Mouse (Mus musculus): Measurements from ENCODE around the gene Krt2. TPM values are rescaled to one million over a fixed set of nuclear protein-coding genes. Genes with fewer than 3 reads are reported as not detected.
A peak's percentile ranks its signal among the peaks of the same experiment; 100 is the strongest.

Krt2 gene
- polyA plus RNA-seq, 1 experiment: not detected

DNA sequence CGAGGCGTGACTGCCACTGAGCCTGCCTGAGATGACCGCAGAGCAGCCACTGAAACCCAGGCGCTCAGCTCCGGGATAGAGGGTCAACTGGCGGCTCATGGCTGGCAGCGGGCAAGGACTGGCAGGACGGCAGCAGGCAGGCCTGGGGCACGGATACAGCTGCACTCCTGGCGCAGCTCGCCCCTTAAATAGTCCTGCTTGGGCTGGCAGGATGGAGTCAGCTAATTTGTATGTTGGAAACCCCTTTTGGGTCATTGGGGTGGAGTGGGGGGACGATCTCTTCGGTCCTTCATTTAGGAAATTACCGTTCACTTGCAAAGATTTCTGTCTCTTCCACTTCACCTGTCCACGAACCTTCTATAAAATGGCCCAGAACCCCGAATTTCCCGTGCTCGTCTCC, 31.6 kb downstream of the Krt2 start, which contains the start of gene Krt72:
TSS of gene Krt72 (minus strand) at position 101 of the 400 bp plus-strand sequence.
- no peaks in the 10 kb centered on the region for H3K4me1 ChIP-seq (ENCODE audit: control insufficient read depth, insufficient read depth, low read length)
- no peak within 1 kb of the TSS for H3K4me3 ChIP-seq (ENCODE audit: insufficient read depth, low read length)
- TF ChIP-seq POLR2A (IDR thresholded peaks at IDR 0.05; ENCODE audit: low read depth, low read length) (no peak), CTCF (IDR thresholded peaks at IDR 0.05; ENCODE audit: borderline replicate concordance, insufficient read depth, low read length) (no peak)
- no peak within 1 kb of the TSS for H3K27ac ChIP-seq (ENCODE audit: insufficient read depth, low read length)

DNA sequence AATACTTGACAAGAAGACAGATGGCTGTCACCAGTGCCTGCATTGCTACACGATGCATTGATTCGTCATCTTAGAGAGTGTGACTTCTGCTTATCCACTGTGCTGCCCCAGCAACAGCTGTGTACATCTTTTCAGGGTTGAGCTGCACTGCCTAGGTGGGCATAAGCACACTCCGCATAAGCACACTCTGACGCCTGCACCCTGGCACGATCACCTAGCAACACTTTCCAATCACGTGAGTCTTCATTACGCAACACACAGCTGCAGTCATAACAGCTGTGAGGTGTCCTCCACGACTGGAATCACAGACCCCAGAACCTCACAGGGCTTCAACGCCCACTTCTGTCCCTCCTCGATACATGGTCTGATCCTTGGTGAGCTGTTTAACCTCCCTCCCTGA, 44.5 kb downstream of the Krt2 start:
- H3K4me3 ChIP-seq (ENCODE audit: insufficient read depth, low read length): no peak overlapping the region
- no peaks in the 10 kb centered on the region for H3K4me1 ChIP-seq (ENCODE audit: control insufficient read depth, insufficient read depth, low read length)
- H3K27ac ChIP-seq (ENCODE audit: insufficient read depth, low read length): no peak overlapping the region
- no peak for TF ChIP-seq POLR2A (IDR thresholded peaks at IDR 0.05; ENCODE audit: low read depth, low read length)
- no peak for TF ChIP-seq CTCF (IDR thresholded peaks at IDR 0.05; ENCODE audit: borderline replicate concordance, insufficient read depth, low read length)

DNA sequence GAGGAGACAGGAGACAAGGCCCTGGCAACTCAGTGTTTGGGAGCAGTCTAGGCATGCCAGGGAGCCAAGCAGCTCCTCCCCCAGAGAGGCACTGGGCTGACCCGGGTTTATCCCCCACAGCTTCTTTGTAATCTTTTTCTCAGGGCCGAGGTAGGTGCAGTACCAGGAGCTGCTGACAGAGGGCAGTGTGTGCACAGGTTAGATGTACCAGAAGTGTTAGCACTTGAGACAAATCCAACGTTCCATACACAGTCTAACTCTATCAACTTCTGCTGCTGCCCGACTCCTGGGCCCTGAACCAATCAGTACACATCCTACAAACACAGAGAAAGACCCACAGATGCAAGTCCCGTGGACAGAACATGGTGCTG, 45.3 kb downstream of the Krt2 start:
- H3K4me1 ChIP-seq (ENCODE audit: control insufficient read depth, insufficient read depth, low read length): no peaks in the 10 kb centered on the region
- no peak overlapping the region for H3K4me3 ChIP-seq (ENCODE audit: insufficient read depth, low read length)
- TF ChIP-seq CTCF (IDR thresholded peaks at IDR 0.05; ENCODE audit: borderline replicate concordance, insufficient read depth, low read length) (peak; percentile 87; the same call in 1 of the 2 replicates), POLR2A (IDR thresholded peaks at IDR 0.05; ENCODE audit: low read depth, low read length) (no peak)
- no peak overlapping the region for H3K27ac ChIP-seq (ENCODE audit: insufficient read depth, low read length)

DNA sequence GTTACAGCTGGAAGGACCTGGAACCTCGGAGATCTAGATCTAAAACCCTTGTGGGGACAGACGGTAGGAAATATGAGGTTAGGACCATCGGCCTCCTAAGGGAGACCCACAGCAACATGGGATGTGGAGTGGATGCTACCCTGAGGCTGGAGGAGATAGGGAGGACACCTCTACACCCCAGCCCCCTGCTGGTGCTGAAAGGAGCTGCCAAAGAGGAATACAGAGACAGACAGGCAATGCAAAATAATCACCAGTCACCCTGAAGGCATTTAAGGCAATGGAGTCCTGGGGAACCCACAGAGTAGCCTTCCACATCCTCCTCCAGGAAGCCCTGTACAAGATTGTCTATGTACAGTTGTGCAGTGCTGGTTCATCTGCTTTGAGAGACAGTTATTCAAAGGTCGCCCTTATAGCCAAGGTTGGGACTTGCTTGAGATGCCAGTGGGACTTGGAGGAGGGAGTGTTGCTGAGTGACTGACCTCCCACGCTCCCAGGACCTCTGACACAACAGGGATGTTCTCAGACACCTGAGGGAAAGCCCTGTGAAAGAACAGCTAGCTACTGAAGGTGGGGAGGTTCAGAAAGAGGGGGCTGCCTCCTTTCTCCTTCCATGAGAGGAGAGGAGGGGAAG, 45.8 kb downstream of the Krt2 start:
- Histone ChIP-seq H3K4me3 (ENCODE audit: insufficient read depth, low read length) (no peak overlapping the region), H3K27ac (ENCODE audit: insufficient read depth, low read length) (no peak overlapping the region), H3K4me1 (ENCODE audit: control insufficient read depth, insufficient read depth, low read length) (no peaks in the 10 kb centered on the region)
- TF ChIP-seq POLR2A (IDR thresholded peaks at IDR 0.05; ENCODE audit: low read depth, low read length) (no peak), CTCF (IDR thresholded peaks at IDR 0.05; ENCODE audit: borderline replicate concordance, insufficient read depth, low read length) (peak; percentile 39; the same call in 1 of the 2 replicates)

DNA sequence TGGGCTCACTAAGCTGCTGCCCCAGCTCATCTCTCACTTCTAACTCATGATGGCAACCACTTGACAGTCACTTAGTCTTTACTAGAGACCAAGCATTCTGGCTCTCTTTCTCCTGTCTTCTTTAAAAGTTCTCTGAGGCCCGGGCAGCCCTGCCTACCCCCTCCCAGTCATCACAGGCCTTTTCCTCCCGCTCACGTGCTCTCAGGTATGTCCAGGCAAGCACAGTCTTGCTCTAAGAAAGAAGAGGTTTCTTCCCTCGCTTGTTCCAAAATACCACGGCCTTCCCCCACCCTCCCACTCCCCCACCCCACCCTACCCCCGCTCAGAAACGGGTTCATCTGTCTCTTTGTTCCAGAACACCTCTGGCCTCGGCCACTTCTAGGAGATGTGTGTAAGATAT, 47.7 kb downstream of the Krt2 start:
- no peaks in the 10 kb centered on the region for H3K4me1 ChIP-seq (ENCODE audit: control insufficient read depth, insufficient read depth, low read length)
- H3K27ac ChIP-seq (ENCODE audit: insufficient read depth, low read length): no peak overlapping the region
- H3K4me3 ChIP-seq (ENCODE audit: insufficient read depth, low read length): no peak overlapping the region
- no peak for TF ChIP-seq CTCF (IDR thresholded peaks at IDR 0.05; ENCODE audit: borderline replicate concordance, insufficient read depth, low read length)
- no peak for TF ChIP-seq POLR2A (IDR thresholded peaks at IDR 0.05; ENCODE audit: low read depth, low read length)

Other genes starting within 250 kb of the Krt2 start
- not detected in 2 replicates for gene Krt75, start 244.3 kb downstream of the Krt2 start, polyA plus RNA-seq (2011; ENCODE audit: insufficient read length, low read depth, missing spikeins)
- not detected in 2 replicates for gene Gm5414, start 190.0 kb downstream of the Krt2 start, polyA plus RNA-seq (2011; ENCODE audit: insufficient read length, low read depth, missing spikeins)
- not detected in 2 replicates for gene Gm5478, start 170.8 kb downstream of the Krt2 start, polyA plus RNA-seq (2011; ENCODE audit: insufficient read length, low read depth, missing spikeins)
- gene Krt6b, start 137.9 kb downstream of the Krt2 start, polyA plus RNA-seq (2011; ENCODE audit: insufficient read length, low read depth, missing spikeins): not detected in 2 replicates
- gene Krt6a, start 123.9 kb downstream of the Krt2 start, polyA plus RNA-seq (2011; ENCODE audit: insufficient read length, low read depth, missing spikeins): not detected in 2 replicates
- gene Krt5, start 105.3 kb downstream of the Krt2 start, polyA plus RNA-seq (2011; ENCODE audit: insufficient read length, low read depth, missing spikeins): not detected in 2 replicates
- not detected in 2 replicates for gene Krt71, start 75.1 kb downstream of the Krt2 start, polyA plus RNA-seq (2011; ENCODE audit: insufficient read length, low read depth, missing spikeins)
- not detected in 2 replicates for gene Krt72, start 31.7 kb downstream of the Krt2 start, polyA plus RNA-seq (2011; ENCODE audit: insufficient read length, low read depth, missing spikeins)
- not detected in 2 replicates for gene Krt73, start 15.8 kb downstream of the Krt2 start, polyA plus RNA-seq (2011; ENCODE audit: insufficient read length, low read depth, missing spikeins)
- gene Krt1, start 32.6 kb upstream of the Krt2 start, polyA plus RNA-seq (2011; ENCODE audit: insufficient read length, low read depth, missing spikeins): not detected in 2 replicates
- not detected in 2 replicates for gene Krt77, start 51.5 kb upstream of the Krt2 start, polyA plus RNA-seq (2011; ENCODE audit: insufficient read length, low read depth, missing spikeins)
- not detected in 2 replicates for gene Krt76, start 74.8 kb upstream of the Krt2 start, polyA plus RNA-seq (2011; ENCODE audit: insufficient read length, low read depth, missing spikeins)
- gene Krt4, start 106.6 kb upstream of the Krt2 start, polyA plus RNA-seq (2011; ENCODE audit: insufficient read length, low read depth, missing spikeins): not detected in 2 replicates
- not detected in 2 replicates for gene Krt79, start 122.2 kb upstream of the Krt2 start, polyA plus RNA-seq (2011; ENCODE audit: insufficient read length, low read depth, missing spikeins)
- gene Krt78, start 136.1 kb upstream of the Krt2 start, polyA plus RNA-seq (2011; ENCODE audit: insufficient read length, low read depth, missing spikeins): not detected in 2 replicates
- gene Krt8, start 186.3 kb upstream of the Krt2 start, polyA plus RNA-seq (2011; ENCODE audit: insufficient read length, low read depth, missing spikeins): 0.25 TPM in 1 of 2 replicates, not detected in the other
- gene Krt18, start 210.0 kb upstream of the Krt2 start, polyA plus RNA-seq (2011; ENCODE audit: insufficient read length, low read depth, missing spikeins): 1.6 and 8.2 TPM in 2 replicates

Data from embryonic fibroblast, embryonic 13.5 days (primary cell).